Mouse (Mus musculus): ENCODE data around the gene Lipe. TPM values are rescaled to one million over a fixed set of nuclear protein-coding genes. Genes with fewer than 3 reads are reported as not detected.

Gene Lipe
- total RNA-seq, 2 experiments from 2014 or later: 40.5 to 41.5 TPM

GRCm38 (mm10) chr7:25390054-25390770, 8.3 kb downstream of the Lipe start:
- intact Hi-C loops (cut with DNase I): no loop called here

DNA sequence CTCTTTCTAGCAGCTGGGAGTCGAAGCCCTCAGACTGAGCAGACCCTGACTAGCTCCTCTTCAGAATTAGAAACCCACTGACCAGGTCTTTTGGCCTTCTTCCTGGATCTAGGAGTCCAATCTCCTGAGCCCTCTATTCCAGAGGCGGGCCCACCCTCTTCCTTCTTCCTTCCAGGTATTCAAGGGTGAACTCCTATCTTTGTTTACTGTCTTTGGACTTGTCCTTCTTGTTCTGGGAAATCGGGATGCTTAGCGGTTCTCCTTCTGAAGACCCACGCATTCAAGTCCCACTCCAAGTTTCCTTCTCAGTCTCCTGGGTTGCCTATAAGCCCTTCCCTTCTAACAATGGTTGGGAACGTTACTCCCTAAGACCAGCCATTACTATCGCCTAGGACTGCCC, 9.6 kb downstream of the Lipe start:
- intact Hi-C loops (cut with DNase I): loop anchor here (5.0 kb wide), 1 partner anchor 107 kb away; no protein-coding TSS in a partner anchor

More at GRCm38 (mm10) chr7:25390054-25390770, 8.3 kb downstream of the Lipe start:
- peak; percentile 82 for DNase-seq (ENCODE audit: low spot score)

GRCm38 (mm10) chr7:25387811-25388440, 10.6 kb downstream of the Lipe start:
- intact Hi-C loops (cut with DNase I): loop anchor here (5.0 kb wide), 1 partner anchor 106 kb away; no protein-coding TSS in a partner anchor

More for the DNA sequence above, 9.6 kb downstream of the Lipe start:
- no peak for DNase-seq (ENCODE audit: low spot score)

GRCm38 (mm10) chr7:25385850-25386555, 12.5 kb downstream of the Lipe start:
- intact Hi-C loops (cut with DNase I): loop anchor here (5.0 kb wide), 1 partner anchor 104 kb away; no protein-coding TSS in a partner anchor
- peak; percentile 86 for DNase-seq (ENCODE audit: low spot score)

More at GRCm38 (mm10) chr7:25387811-25388440, 10.6 kb downstream of the Lipe start:
- DNase-seq (ENCODE audit: low spot score): no peak

GRCm38 (mm10) chr7:25385259-25385658, 13.3 kb downstream of the Lipe start:
- no peak for DNase-seq (ENCODE audit: low spot score)
- intact Hi-C loops (cut with DNase I): loop anchor here (5.0 kb wide), 1 partner anchor 103 kb away; no protein-coding TSS in a partner anchor

DNA sequence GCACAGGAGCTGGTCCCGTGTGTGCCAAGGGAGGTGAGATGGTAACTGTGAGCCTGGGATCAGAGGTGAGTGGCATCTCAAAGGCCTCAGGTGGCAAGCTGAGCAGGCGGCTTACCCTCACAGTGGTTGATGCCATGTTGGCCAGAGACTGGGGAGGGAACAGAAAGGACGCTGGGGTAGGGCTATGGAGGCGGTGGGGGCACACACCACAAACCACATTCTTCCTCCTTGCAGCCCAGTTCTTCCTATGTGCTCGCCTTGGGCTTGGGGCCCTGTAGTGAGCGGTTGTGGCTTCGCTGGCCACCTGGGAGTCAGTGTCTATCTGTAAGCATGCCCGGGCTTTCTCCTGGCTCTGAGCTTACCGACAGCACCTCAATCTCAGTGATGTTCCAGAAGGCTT, 13.7 kb downstream of the Lipe start:
- no peak for DNase-seq (ENCODE audit: low spot score)
- intact Hi-C loops (cut with DNase I): loop anchor here (5.0 kb wide), 2 partner anchors 103 to 143 kb away; no protein-coding TSS in a partner anchor

DNA sequence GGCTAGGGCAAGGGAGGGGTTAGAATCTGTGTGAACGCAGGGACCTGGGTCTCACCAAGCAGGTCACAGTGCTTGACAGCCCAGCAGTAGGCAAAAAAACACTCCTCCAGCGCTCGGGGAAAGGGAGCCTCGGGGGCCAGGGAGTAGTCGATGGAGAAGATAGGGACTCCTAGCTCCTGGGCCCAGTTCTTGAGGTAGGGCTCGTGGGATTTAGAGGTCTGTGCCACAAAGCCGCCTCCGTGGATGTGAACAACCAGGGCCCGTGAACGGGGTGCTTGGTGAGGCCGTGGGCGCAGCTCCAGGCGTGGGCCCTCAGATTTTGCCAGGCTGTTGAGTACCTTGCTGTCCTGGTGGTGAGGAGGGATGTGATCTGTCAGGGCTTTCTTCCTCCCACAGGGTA, 14.2 kb downstream of the Lipe start:
- DNase-seq (ENCODE audit: low spot score): no peak
- intact Hi-C loops (cut with DNase I): loop anchor here (5.0 kb wide), 1 partner anchor 142 kb away; no protein-coding TSS in a partner anchor

DNA sequence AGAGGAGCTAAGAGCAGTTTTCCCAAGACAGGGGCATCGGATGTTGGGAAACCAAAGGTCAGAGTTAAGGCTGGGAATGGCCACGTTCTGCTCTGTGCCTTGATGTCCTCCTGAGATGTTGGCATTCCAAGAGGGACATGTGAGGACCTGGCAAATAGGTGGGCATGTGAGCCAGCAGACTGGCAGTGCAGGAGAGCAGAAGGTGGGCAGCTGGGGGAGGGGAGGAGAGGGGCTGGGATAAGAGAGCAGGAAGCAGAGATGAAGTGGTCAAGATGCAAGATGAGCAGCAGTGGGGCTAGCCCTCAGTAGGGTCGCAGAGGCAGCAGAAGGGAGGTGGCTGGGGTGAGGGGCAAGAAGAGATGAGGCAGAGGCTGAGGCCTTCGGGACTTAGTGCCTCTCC, 14.6 kb downstream of the Lipe start:
- intact Hi-C loops (cut with DNase I): loop anchor here (5.0 kb wide), 1 partner anchor 142 kb away; no protein-coding TSS in a partner anchor
- DNase-seq (ENCODE audit: low spot score): no peak

GRCm38 (mm10) chr7:25383385-25383784, 15.1 kb downstream of the Lipe start:
- no peak for DNase-seq (ENCODE audit: low spot score)
- intact Hi-C loops (cut with DNase I): loop anchor here (5.0 kb wide), 1 partner anchor 141 kb away; no protein-coding TSS in a partner anchor

DNA sequence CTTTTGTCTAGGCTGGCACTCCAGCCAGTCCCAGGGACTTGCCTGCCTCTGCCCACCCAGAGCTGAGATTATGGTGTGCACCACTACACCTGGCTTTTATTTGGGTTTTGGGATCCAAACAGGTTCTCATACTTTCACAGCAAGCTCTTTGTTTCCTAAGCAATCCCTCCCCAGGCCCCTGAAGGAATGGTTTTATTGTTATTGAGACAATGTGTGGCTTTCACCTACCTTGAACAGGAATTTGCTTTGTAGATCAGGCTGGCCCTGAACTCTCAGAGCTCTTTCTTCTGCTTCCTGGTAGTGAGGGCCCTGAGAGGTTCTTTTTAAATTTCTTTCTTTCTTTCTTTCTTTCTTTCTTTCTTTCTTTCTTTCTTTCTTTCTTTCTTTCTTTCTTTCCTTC, 16.0 kb downstream of the Lipe start:
- DNase-seq (ENCODE audit: low spot score): no peak
- intact Hi-C loops (cut with DNase I): loop anchor here (5.0 kb wide), 1 partner anchor 140 kb away; no protein-coding TSS in a partner anchor

DNA sequence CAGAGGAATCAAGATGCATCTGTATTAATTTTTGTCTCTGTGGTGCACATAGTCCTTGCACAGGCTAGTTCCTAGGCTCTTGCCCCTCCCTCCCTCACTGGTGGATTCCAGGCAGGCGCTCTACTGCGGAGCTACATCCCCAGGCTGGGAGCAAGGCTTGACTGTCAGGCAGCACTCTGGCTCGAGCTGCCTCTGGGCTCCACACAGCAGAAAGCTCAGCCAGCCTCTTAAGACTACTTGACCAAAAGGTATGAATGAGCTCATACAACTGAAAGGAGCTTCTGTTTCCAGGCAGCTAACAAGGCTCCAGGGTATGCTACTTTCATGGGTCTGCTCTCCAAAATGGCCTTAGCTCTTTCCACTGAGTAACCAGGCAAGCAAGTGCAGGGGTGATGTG, 17.2 kb downstream of the Lipe start:
- no peak for DNase-seq (ENCODE audit: low spot score)
- intact Hi-C loops (cut with DNase I): loop anchor here (5.0 kb wide), 1 partner anchor 139 kb away; no protein-coding TSS in a partner anchor

- DNase-seq (ENCODE audit: low spot score): no peak
- intact Hi-C loops (cut with DNase I): loop anchor here (5.0 kb wide), 1 partner anchor 138 kb away; no protein-coding TSS in a partner anchor
Observed at GRCm38 (mm10) chr7:25380392-25381283, 17.9 kb downstream of the Lipe start.

- no peak for DNase-seq (ENCODE audit: low spot score)
- intact Hi-C loops (cut with DNase I): loop anchor here (2.0 to 5.0 kb wide), 3 partner anchors 19 to 137 kb away; partner anchors contain the start of genes Lipe and Megf8
Observed at GRCm38 (mm10) chr7:25379551-25380351, 18.8 kb downstream of the Lipe start.

- DNase-seq (ENCODE audit: low spot score): no peak
- intact Hi-C loops (cut with DNase I): loop anchor here (2.0 to 5.0 kb wide), 2 partner anchors 20 to 61 kb away; partner anchors contain the start of genes Lipe and Megf8
Observed at GRCm38 (mm10) chr7:25378181-25379100, 20.1 kb downstream of the Lipe start.

DNA sequence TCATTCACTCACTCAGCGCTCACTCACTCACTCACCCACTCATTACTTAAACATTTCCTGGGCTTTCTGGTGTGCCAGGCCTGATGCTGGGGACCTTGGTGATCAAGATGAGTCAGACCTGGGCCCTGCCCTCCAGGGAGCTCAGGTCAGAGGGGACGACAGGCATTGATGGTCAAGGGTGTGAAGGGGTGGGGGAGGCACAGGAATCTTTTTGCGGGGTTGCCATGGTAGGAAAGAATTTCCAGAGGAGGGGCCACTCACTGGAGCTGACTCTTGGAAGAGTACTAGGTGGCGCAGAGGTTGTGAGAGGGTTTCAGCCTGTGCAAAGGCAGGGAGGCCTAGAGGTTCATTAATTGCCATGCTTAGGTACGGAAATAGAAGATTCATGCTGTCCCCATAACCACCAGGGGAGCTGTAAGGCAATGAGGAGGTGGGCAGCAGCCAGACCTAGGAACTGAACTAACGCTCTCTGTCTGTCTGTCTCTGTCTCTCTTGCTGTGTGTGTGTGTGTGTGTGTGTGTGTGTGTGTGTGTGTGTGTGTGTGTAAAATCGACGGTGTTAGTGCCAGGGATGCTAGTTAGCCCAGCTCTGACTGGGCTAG, 21.3 kb downstream of the Lipe start:
- no peak for DNase-seq (ENCODE audit: low spot score)
- intact Hi-C loops (cut with DNase I): loop anchor here (5.0 kb wide), 1 partner anchor 60 kb away; the partner anchor contains the start of gene Megf8

DNA sequence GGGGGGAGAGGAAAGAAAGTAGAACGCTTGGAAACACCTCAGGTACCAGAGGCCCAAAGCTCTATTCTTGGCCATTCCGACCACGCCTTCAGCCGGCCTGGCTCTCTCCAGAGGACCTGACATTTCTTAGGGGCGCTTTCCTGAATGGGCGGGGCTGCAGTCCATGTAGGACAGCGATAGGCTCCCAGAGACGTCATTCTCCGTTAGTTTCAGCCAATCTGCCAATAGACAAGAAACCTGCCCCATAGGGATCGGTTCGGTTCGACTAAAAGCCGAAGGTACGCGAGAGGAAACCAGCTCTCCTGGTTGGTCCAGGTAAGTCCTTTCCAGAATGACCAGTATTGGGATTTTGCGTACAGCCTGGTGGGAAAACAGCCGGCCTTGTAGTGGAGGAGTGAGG, 22.0 kb downstream of the Lipe start:
- peak; percentile 80 for DNase-seq (ENCODE audit: low spot score)
- intact Hi-C loops (cut with DNase I): loop anchor here (5.0 kb wide), 1 partner anchor 59 kb away; the partner anchor contains the start of gene Megf8
